Mouse (Mus musculus) lung, adult 2 months (tissue): Measurements from ENCODE around the gene 9930022D16Rik.

ENCODE experiments used
- CTCF ChIP-seq: fragments of 200-500 bp; IDR thresholded peaks from 2 replicates; pipeline ENCODE4 v1.5.1; 2011; ENCODE audit warnings: mild to moderate bottlenecking, low read length, control low read depth; ENCODE audit not compliant: insufficient read depth
- POLR2A ChIP-seq: fragments of 200-500 bp; IDR thresholded peaks from 2 replicates; pipeline ENCODE4 v1.6.1; 2011; ENCODE audit warnings: low read depth, mild to moderate bottlenecking, control low read depth, low read length, borderline replicate concordance; ENCODE audit errors: extremely low read depth

GRCm38 (mm10) chr11:109375412-109375811 is 38.3 kb upstream of the 9930022D16Rik start:
- TF ChIP-seq CTCF (no peak), POLR2A (no peak)
